ENCODE assay signal across 12 mouse cellular contexts in the genomic region with DNA sequence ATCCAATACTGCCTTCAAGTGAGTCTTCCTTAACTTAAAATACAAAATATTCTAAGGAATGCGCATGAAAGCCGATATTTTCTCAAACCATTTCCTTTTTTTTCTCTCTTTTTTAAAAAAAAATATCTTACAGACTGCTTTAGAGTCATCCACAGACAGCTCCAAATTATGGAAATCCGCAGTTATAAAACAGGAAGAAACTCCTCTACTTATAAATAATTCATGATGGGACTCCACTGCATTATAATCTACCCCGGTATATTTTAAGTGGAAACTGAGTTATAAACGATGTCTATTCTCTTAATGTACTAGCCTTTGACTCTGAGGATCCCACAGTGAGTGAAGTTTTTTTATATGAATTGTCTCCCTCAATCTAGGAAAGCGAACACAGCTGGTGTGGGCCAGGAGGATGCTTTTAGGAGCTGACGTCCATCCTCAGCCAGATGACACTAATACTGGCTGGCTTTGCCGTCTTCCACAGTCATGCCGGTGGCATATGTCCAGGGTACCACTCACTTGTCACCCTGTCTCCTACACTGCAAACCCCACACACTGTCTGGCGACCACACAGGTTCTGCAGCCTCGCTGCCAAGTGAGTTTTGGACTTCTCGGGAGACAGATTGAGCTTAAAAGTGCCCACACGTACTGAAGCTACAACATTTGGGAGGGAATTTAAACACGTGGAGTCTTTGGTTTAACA. TPM values are rescaled to one million over a fixed set of nuclear protein-coding genes. Genes with fewer than 3 reads are reported as not detected.
A peak's percentile ranks its signal among the peaks of the same experiment; 100 is the strongest.
DNase-seq lines count a peak whose midpoint lies in the region; ATAC-seq and TF ChIP-seq lines count a peak whose summit lies in the region.
"Had no signal": no experiment of that assay in that cellular context is flagged by ENCODE, and none has a peak within 500 bp of the region (broad histone marks: within the 10 kb centered on the region; RNA-seq: fewer than 3 reads in every experiment).

No protein-coding gene starts in this region.

- no peak for TF ChIP-seq CTCF in hindbrain, postnatal 0 days (IDR thresholded peaks at IDR 0.05; ENCODE audit: low read depth)
- no peak for TF ChIP-seq CTCF in midbrain, postnatal 0 days (IDR thresholded peaks at IDR 0.05)
- TF ChIP-seq CTCF in intestine, postnatal 0 days (IDR thresholded peaks at IDR 0.05; ENCODE audit: low read depth) = no peak

- H3K4me2 ChIP-seq in hindbrain, postnatal 0 days (ENCODE audit: low read depth, low read length) = no peak overlapping the region
- H3K4me2 ChIP-seq in midbrain, postnatal 0 days (ENCODE audit: low read depth, low read length, poor library complexity, severe bottlenecking) = no peak overlapping the region
- H3K4me2 ChIP-seq in intestine, postnatal 0 days (replicated peaks; ENCODE audit: low read depth) = no peak overlapping the region
- H3K4me2 ChIP-seq: limb, embryonic 12.5 days had no signal

- WGBS in hindbrain, postnatal 0 days = 53% methylated on average over 14 of the region's 14 CpGs
- WGBS in hindbrain, embryonic 10.5 days = 85% methylated on average over 14 of the region's 14 CpGs
- WGBS in midbrain, postnatal 0 days = 57% methylated on average over 14 of the region's 14 CpGs
- WGBS in intestine, postnatal 0 days = 73% methylated on average over 14 of the region's 14 CpGs

- no peak overlapping the region for H3K9ac ChIP-seq in hindbrain, postnatal 0 days (replicated peaks; ENCODE audit: low read length)
- H3K9ac ChIP-seq in midbrain, postnatal 0 days (replicated peaks; ENCODE audit: low read length, poor library complexity, severe bottlenecking) = no peak overlapping the region
- no peak overlapping the region for H3K9ac ChIP-seq in intestine, postnatal 0 days (ENCODE audit: low read depth, low read length)
- H3K9ac ChIP-seq: limb, embryonic 12.5 days had no signal

- H3K4me1 ChIP-seq in hindbrain, postnatal 0 days (ENCODE audit: insufficient read depth, low read length) = no peaks in the 10 kb centered on the region
- no peaks in the 10 kb centered on the region for H3K4me1 ChIP-seq in hindbrain, embryonic 10.5 days (replicated peaks)
- H3K4me1 ChIP-seq in midbrain, postnatal 0 days (ENCODE audit: insufficient read depth, low read length) = no peaks in the 10 kb centered on the region
- no peaks in the 10 kb centered on the region for H3K4me1 ChIP-seq in intestine, postnatal 0 days (replicated peaks; ENCODE audit: control insufficient read depth, insufficient read depth, low read length)
- H3K4me1 ChIP-seq: limb, embryonic 12.5 days had no signal

- no peak overlapping the region for H3K27ac ChIP-seq in hindbrain, postnatal 0 days
- no peak overlapping the region for H3K27ac ChIP-seq in hindbrain, embryonic 10.5 days
- H3K27ac ChIP-seq in midbrain, postnatal 0 days (ENCODE audit: low read depth, low read length) = no peak overlapping the region
- H3K27ac ChIP-seq in intestine, postnatal 0 days (ENCODE audit: low read depth, low read length) = no peak overlapping the region
- H3K27ac ChIP-seq: limb, embryonic 12.5 days; stomach, postnatal 0 days had no signal

- no peaks in the 10 kb centered on the region for H3K27me3 ChIP-seq in hindbrain, postnatal 0 days (ENCODE audit: insufficient read depth, low read length)
- no peaks in the 10 kb centered on the region for H3K27me3 ChIP-seq in hindbrain, embryonic 10.5 days (ENCODE audit: insufficient read depth, poor library complexity, severe bottlenecking)
- no peaks in the 10 kb centered on the region for H3K27me3 ChIP-seq in midbrain, postnatal 0 days (ENCODE audit: insufficient read depth, low read length)
- H3K27me3 ChIP-seq in intestine, postnatal 0 days (replicated peaks; ENCODE audit: control insufficient read depth, insufficient read depth, low read length) = no peaks in the 10 kb centered on the region
- H3K27me3 ChIP-seq: limb, embryonic 12.5 days had no signal

- ATAC-seq in hindbrain, postnatal 0 days = peak; percentile 92
- peak; percentile 96 for ATAC-seq in frontal cortex, adult (ENCODE audit: low TSS enrichment)
- peak; percentile 68; the same call in 1 of the 2 replicates for ATAC-seq in midbrain, postnatal 0 days (ENCODE audit: low FRiP score)
- no peak for ATAC-seq in intestine, postnatal 0 days
- ATAC-seq: CD4-positive, CD25-positive, alpha-beta regulatory T cell, adult 4 months; intestine, embryonic 16.5 days had no signal

- DNase-seq in hindbrain, postnatal 0 days (ENCODE audit: low spot score) = peak; percentile 64
- no peak for DNase-seq in hindbrain, embryonic 10.5 days (ENCODE audit: low spot score)
- peak; percentile 13 to 35 for DNase-seq in layer of hippocampus, postnatal 10 days (ENCODE audit: low spot score in 2 of 2)
- DNase-seq in midbrain, postnatal 0 days (ENCODE audit: low spot score) = peak; percentile 64
- DNase-seq in adrenal gland, adult 18-20 months (ENCODE audit: low spot score in 2 of 2) = no peak
- no peak for DNase-seq in gastrocnemius, adult 8-10 months (ENCODE audit: low spot score in 2 of 2)

- H3K4me3 ChIP-seq in hindbrain, postnatal 0 days (ENCODE audit: low read length) = no peak overlapping the region
- no peak overlapping the region for H3K4me3 ChIP-seq in hindbrain, embryonic 10.5 days
- no peak overlapping the region for H3K4me3 ChIP-seq in midbrain, postnatal 0 days (ENCODE audit: low read depth, low read length)
- no peak overlapping the region for H3K4me3 ChIP-seq in intestine, postnatal 0 days (ENCODE audit: low read depth, low read length)
- H3K4me3 ChIP-seq: limb, embryonic 12.5 days had no signal

- H3K36me3 ChIP-seq in hindbrain, postnatal 0 days (ENCODE audit: insufficient read depth, low read length) = no peaks in the 10 kb centered on the region
- no peaks in the 10 kb centered on the region for H3K36me3 ChIP-seq in hindbrain, embryonic 10.5 days
- H3K36me3 ChIP-seq in midbrain, postnatal 0 days (ENCODE audit: insufficient read depth, low read length) = no peaks in the 10 kb centered on the region
- no peaks in the 10 kb centered on the region for H3K36me3 ChIP-seq in intestine, postnatal 0 days (ENCODE audit: control insufficient read depth, insufficient read depth)
- H3K36me3 ChIP-seq: limb, embryonic 12.5 days had no signal

- H3K9me3 ChIP-seq in hindbrain, postnatal 0 days (ENCODE audit: low read length) = no peaks in the 10 kb centered on the region
- H3K9me3 ChIP-seq in hindbrain, embryonic 10.5 days = no peaks in the 10 kb centered on the region
- no peaks in the 10 kb centered on the region for H3K9me3 ChIP-seq in midbrain, postnatal 0 days (ENCODE audit: low read length)
- no peaks in the 10 kb centered on the region for H3K9me3 ChIP-seq in intestine, postnatal 0 days (ENCODE audit: control insufficient read depth)
- H3K9me3 ChIP-seq: limb, embryonic 12.5 days had no signal

RNA-seq across cellular contexts. Expression of gene Lig4, which starts 47.6 kb away (rescaled TPM):
- 3.3 and 4.0 TPM in 2 replicates for total RNA-seq in hindbrain, postnatal 0 days (2014; rRNA removed)
- polyA plus RNA-seq in hindbrain, postnatal 0 days (2015; fragmentation: Nextera tagmentation; extraction: Ambion mirVana) = 5.7 and 6.1 TPM in 2 replicates
- polyA plus RNA-seq in hindbrain, embryonic 10.5 days (2016; fragmentation: Nextera tagmentation; extraction: Ambion mirVana) = 7.1 and 8.1 TPM in 2 replicates
- total RNA-seq in layer of hippocampus, postnatal 10 days (2021) = 10 to 100 TPM; 11.7 to 12.9 TPM
- total RNA-seq in midbrain, postnatal 0 days (2014; rRNA removed) = 4.1 and 4.2 TPM in 2 replicates
- polyA plus RNA-seq in midbrain, postnatal 0 days (2015; fragmentation: Nextera tagmentation; extraction: Ambion mirVana) = 7.3 and 8.2 TPM in 2 replicates
- polyA plus RNA-seq in intestine, postnatal 0 days (2015; fragmentation: Nextera tagmentation; extraction: Ambion mirVana) = 3.0 and 3.5 TPM in 2 replicates
- total RNA-seq in adrenal gland, adult 18-20 months (2021) = 1 to 10 TPM; 7.8 to 8.4 TPM
- total RNA-seq in gastrocnemius, adult 8-10 months (2022) = 1 to 10 TPM; 4.6 to 6.1 (median 5.1) TPM

RNA-seq across cellular contexts. Expression of gene Abhd13, which starts 47.6 kb away (rescaled TPM):
- total RNA-seq in hindbrain, postnatal 0 days (2014; rRNA removed) = 21.3 and 24.5 TPM in 2 replicates
- polyA plus RNA-seq in hindbrain, postnatal 0 days (2015; fragmentation: Nextera tagmentation; extraction: Ambion mirVana) = 13.1 and 13.4 TPM in 2 replicates
- 14.5 and 15.1 TPM in 2 replicates for polyA plus RNA-seq in hindbrain, embryonic 10.5 days (2016; fragmentation: Nextera tagmentation; extraction: Ambion mirVana)
- 10 to 100 TPM; 29.4 TPM for total RNA-seq in layer of hippocampus, postnatal 10 days (2021)
- 21.3 and 29.1 TPM in 2 replicates for total RNA-seq in midbrain, postnatal 0 days (2014; rRNA removed)
- 11.2 and 12.3 TPM in 2 replicates for polyA plus RNA-seq in midbrain, postnatal 0 days (2015; fragmentation: Nextera tagmentation; extraction: Ambion mirVana)
- 14.6 and 14.8 TPM in 2 replicates for polyA plus RNA-seq in intestine, postnatal 0 days (2015; fragmentation: Nextera tagmentation; extraction: Ambion mirVana)
- 10 to 100 TPM; 18.7 to 22.3 TPM for total RNA-seq in adrenal gland, adult 18-20 months (2021)
- total RNA-seq in gastrocnemius, adult 8-10 months (2022) = 1 to 10 TPM; 6.2 to 7.4 (median 6.8) TPM

Comparison
In these comparisons a context has a peak if more than half of its experiments do, and no peak if none do; other contexts are left out.
1. DNase-seq: peak in hindbrain, postnatal 0 days (single experiment), layer of hippocampus, postnatal 10 days (2 of 2) and midbrain, postnatal 0 days (single experiment); none in hindbrain, embryonic 10.5 days (single experiment), adrenal gland, adult 18-20 months (0 of 2) and gastrocnemius, adult 8-10 months (0 of 2).